Mouse (Mus musculus) CH12.LX (cell line): ENCODE measurements around the gene St8sia1.

Experiments used
- CHD1 ChIP-seq: IDR thresholded peaks from 2 replicates; pipeline ENCODE4 v1.6.1; 2012; ENCODE audit warnings: low read depth, low read length, improper control_type of control experiment, inconsistent platforms
- CTCF ChIP-seq, 2 experiments: IDR thresholded peaks in 1 of 2; conservative IDR thresholded peaks in 1 of 2; 2 replicates each; pipeline ENCODE4 v1.5.1; 2011 to 2012; ENCODE audit warnings: low read depth in 2 of 2, low read length in 2 of 2, improper control_type of control experiment in 1 of 2, inconsistent platforms in 1 of 2, mild to moderate bottlenecking in 1 of 2, moderate library complexity in 1 of 2
- E2F4 ChIP-seq: IDR thresholded peaks from 2 replicates; pipeline ENCODE4 v1.6.1; 2011; ENCODE audit warnings: low read depth, low read length, improper control_type of control experiment; ENCODE audit not compliant: insufficient replicate concordance
- ETS1 ChIP-seq: conservative IDR thresholded peaks from 2 replicates; pipeline ENCODE4 v1.6.1; 2012; ENCODE audit warnings: low read depth, mild to moderate bottlenecking, inconsistent platforms, low read length, improper control_type of control experiment, moderate library complexity
- JUN ChIP-seq: IDR thresholded peaks from 2 replicates; pipeline ENCODE4 v1.6.1; 2011; ENCODE audit warnings: low read depth, mild to moderate bottlenecking, low read length, improper control_type of control experiment, moderate library complexity; ENCODE audit not compliant: insufficient read depth
- POLR2A ChIP-seq: IDR thresholded peaks from 2 replicates; pipeline ENCODE4 v1.6.1; 2011; ENCODE audit warnings: low read depth, mild to moderate bottlenecking, improper control_type of control experiment, low read length
- USF1 ChIP-seq: IDR thresholded peaks from 2 replicates; pipeline ENCODE4 v1.6.1; 2014; ENCODE audit warnings: low read depth, mild to moderate bottlenecking, inconsistent platforms, low read length, improper control_type of control experiment

GRCm38 (mm10) chr6:142938074-142938473 lies 26.2 kb downstream of the St8sia1 start:
- TF ChIP-seq USF1 (no peak), POLR2A (no peak), ETS1 (no peak), CTCF (conservative IDR thresholded peaks at IDR 0.05 in 1 of 2, IDR thresholded peaks at IDR 0.05 in 1 of 2; ENCODE audit: low read depth in 2 of 2, low read length in 2 of 2) (no peak), JUN (no peak), E2F4 (no peak), CHD1 (no peak)
